ENCODE assay signal across 22 mouse cellular contexts in the genomic region with DNA sequence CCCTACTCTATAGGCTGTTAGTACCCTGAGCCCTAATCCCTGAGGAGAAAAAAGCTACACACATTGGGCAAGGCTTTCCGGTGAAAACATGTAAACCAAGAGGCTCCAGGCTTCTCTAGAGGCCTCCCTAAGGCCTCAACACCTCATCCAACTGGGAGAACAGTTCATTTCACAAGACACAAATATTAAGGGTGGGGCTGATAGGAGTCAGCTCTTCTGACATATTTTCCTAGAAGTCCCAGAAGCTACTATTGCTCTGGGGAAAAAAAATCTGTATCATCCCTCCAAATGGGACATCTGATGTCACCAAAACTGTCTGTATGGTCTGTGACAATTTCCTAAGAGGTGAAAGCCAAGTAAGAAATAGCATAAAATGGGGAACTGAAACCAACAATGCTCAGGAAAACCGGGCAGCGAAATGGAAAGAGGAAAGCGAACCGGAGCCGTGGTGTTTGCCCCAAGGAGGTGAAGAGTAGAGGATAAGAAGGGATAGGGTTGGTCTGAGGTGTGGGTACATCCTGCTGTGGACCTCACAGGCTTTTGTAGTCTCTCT. TPM values are rescaled to one million over a fixed set of nuclear protein-coding genes. Genes with fewer than 3 reads are reported as not detected.
"Had no signal": no experiment of that assay in that cellular context is flagged by ENCODE, and none has a peak within 500 bp of the region (broad histone marks: within the 10 kb centered on the region; RNA-seq: fewer than 3 reads in every experiment).

No protein-coding gene starts in this region.

- H3K27me3 ChIP-seq: limb, embryonic 15.5 days; liver, embryonic 12.5 days; lung, embryonic 15.5 days; megakaryocyte, embryonic 14.5 days; midbrain, embryonic 15.5 days; neural tube, embryonic 13.5 days; stomach, embryonic 15.5 days had no signal

- ATAC-seq: intestine, postnatal 0 days; liver, embryonic 12.5 days; midbrain, embryonic 15.5 days had no signal

- H3K36me3 ChIP-seq: limb, embryonic 15.5 days; liver, embryonic 12.5 days; lung, embryonic 15.5 days; midbrain, embryonic 15.5 days; neural tube, embryonic 13.5 days; stomach, embryonic 15.5 days had no signal

- H3K4me3 ChIP-seq: limb, embryonic 15.5 days; liver, embryonic 12.5 days; lung, embryonic 15.5 days; megakaryocyte, embryonic 14.5 days; midbrain, embryonic 15.5 days; neural tube, embryonic 13.5 days; stomach, embryonic 15.5 days had no signal

- DNase-seq: kidney, adult 9 months; kidney, postnatal 36 days; layer of hippocampus, adult 9-11 months; layer of hippocampus, postnatal 36 days; right cerebral cortex, postnatal 14 days; thymus, postnatal 4 days had no signal

- H3K27ac ChIP-seq: kidney, postnatal 0 days; limb, embryonic 15.5 days; liver, embryonic 12.5 days; lung, embryonic 15.5 days; midbrain, embryonic 15.5 days; neural tube, embryonic 13.5 days; stomach, embryonic 15.5 days had no signal

- H3K4me1 ChIP-seq: limb, embryonic 15.5 days; lung, embryonic 15.5 days; megakaryocyte, embryonic 14.5 days; midbrain, embryonic 15.5 days; neural tube, embryonic 13.5 days; stomach, embryonic 15.5 days had no signal

RNA-seq across cellular contexts. Expression of gene Ccl2, which starts 12.8 kb away (rescaled TPM):
- total RNA-seq: layer of hippocampus, adult 18-20 months; left cerebral cortex, adult 8-10 months; left cerebral cortex, postnatal 25 days had no signal
- polyA plus RNA-seq: limb, embryonic 11.5 days had no signal

RNA-seq across cellular contexts. Expression of gene Gm17268, which starts 15.8 kb away (rescaled TPM):
- total RNA-seq: layer of hippocampus, adult 18-20 months; layer of hippocampus, postnatal 36 days; left cerebral cortex, adult 8-10 months; left cerebral cortex, postnatal 25 days had no signal
- polyA plus RNA-seq: intestine, postnatal 0 days; kidney, postnatal 0 days; limb, embryonic 11.5 days; limb, embryonic 15.5 days; liver, embryonic 12.5 days; liver, embryonic 16.5 days; lung, embryonic 15.5 days; midbrain, embryonic 11.5 days; midbrain, embryonic 15.5 days; neural tube, embryonic 13.5 days; spleen, adult 2 months; stomach, embryonic 15.5 days had no signal

RNA-seq across cellular contexts. Expression of gene Ccl7, which starts 22.9 kb away (rescaled TPM):
- total RNA-seq: layer of hippocampus, adult 18-20 months; layer of hippocampus, postnatal 36 days; left cerebral cortex, adult 8-10 months; left cerebral cortex, postnatal 25 days had no signal
- polyA plus RNA-seq: limb, embryonic 11.5 days; spleen, adult 2 months had no signal

RNA-seq across cellular contexts. Expression of gene Ccl11, which starts 35.0 kb away (rescaled TPM):
- total RNA-seq: layer of hippocampus, postnatal 36 days had no signal
- polyA plus RNA-seq: limb, embryonic 11.5 days; midbrain, embryonic 11.5 days; midbrain, embryonic 15.5 days had no signal

RNA-seq across cellular contexts. Expression of gene Asic2, which starts 54.3 kb away (rescaled TPM):
- polyA plus RNA-seq: liver, embryonic 16.5 days had no signal
